Mouse (Mus musculus) intestine, embryonic 14.5 days (tissue): ENCODE data around the gene Ntm. TPM values are rescaled to one million over a fixed set of nuclear protein-coding genes. Genes with fewer than 3 reads are reported as not detected.

Source experiments
- ATAC-seq: fragments of 200-750 bp; cut with Nextera tagmentation; replicated peaks from 2 replicates; pipeline ENCODE4 v1.8.0; 2017; ENCODE audit warnings: low read depth, moderate number of reproducible peaks, moderate TSS enrichment, moderate library complexity; ENCODE audit not compliant: low FRiP score, low TSS enrichment
- DNase-seq: peaks from one replicate; pipeline ENCODE4 v3.0.0-alpha.2; 2018; ENCODE audit warnings: low spot score
- H3K27ac ChIP-seq: fragments of 300-500 bp; sonication (generic); 2 replicates; pipeline ENCODE4 v1.5.1; 2014; ENCODE audit warnings: low read depth, mild to moderate bottlenecking, control low read depth
- H3K27me3 ChIP-seq: fragments of 300-500 bp; sonication (generic); replicated peaks from 2 replicates; pipeline ENCODE4 v1.6.1; 2014; ENCODE audit warnings: low read length, control low read depth; ENCODE audit not compliant: control insufficient read depth, insufficient read depth
- H3K36me3 ChIP-seq: fragments of 300-500 bp; sonication (generic); 2 replicates; pipeline ENCODE4 v1.6.1; 2014; ENCODE audit warnings: low read length, control low read depth; ENCODE audit not compliant: control insufficient read depth, insufficient read depth
- H3K4me1 ChIP-seq: fragments of 300-500 bp; sonication (generic); replicated peaks from 2 replicates; pipeline ENCODE4 v1.6.1; 2014; ENCODE audit warnings: low read length, control low read depth, mixed read lengths; ENCODE audit not compliant: control insufficient read depth, insufficient read depth
- H3K4me2 ChIP-seq: fragments of 300-500 bp; sonication (generic); 2 replicates; pipeline ENCODE4 v1.6.1; 2014; ENCODE audit warnings: low read length
- H3K4me3 ChIP-seq: fragments of 300-500 bp; sonication (generic); 2 replicates; pipeline ENCODE4 v1.5.1; 2014; ENCODE audit warnings: low read depth, low read length, control low read depth, mixed read lengths
- H3K9ac ChIP-seq: fragments of 300-500 bp; sonication (generic); 2 replicates; pipeline ENCODE4 v1.6.1; 2014; ENCODE audit warnings: mild to moderate bottlenecking, low read length
- H3K9me3 ChIP-seq: fragments of 300-500 bp; sonication (generic); 2 replicates; pipeline ENCODE4 v1.6.1; 2016; ENCODE audit warnings: low read length, control low read depth; ENCODE audit not compliant: control insufficient read depth
- WGBS: fragments of 180-500 bp; shearing (Covaris S2); extraction: QIAGEN DNeasy Blood & Tissue Kit; methylation state at CpG from one replicate; pipeline ENCODE4 v1.1.7; 2014; 5-methylcytosine and 5-hydroxymethylcytosine counted together
- polyA plus RNA-seq: library from polyadenylated mRNA; unstranded; fragments of >200 nt; fragmentation: Nextera tagmentation; extraction: Ambion mirVana; gene quantifications from 2 replicates; pipeline ENCODE4 v1.2.1, GENCODE M21; 2014

Ntm gene
- polyA plus RNA-seq, 1 experiment from 2014 or later = 11.6 TPM

- 86% methylated on average over 2 of the region's 2 CpGs for whole genome bisulfite sequencing
- no peak for ATAC-seq
Observed at GRCm38 (mm10) chr9:29406973-29407372, 556.0 kb downstream of the Ntm start.

GRCm38 (mm10) chr9:29406046-29406445 is 556.9 kb downstream of the Ntm start:
- Histone ChIP-seq H3K9me3 (no peaks in the 10 kb centered on the region), H3K4me2 (no peak overlapping the region), H3K36me3 (no peaks in the 10 kb centered on the region), H3K27me3 (peaks cover 5% of the 10 kb centered on the region; the same call in 1 of the 2 replicates), H3K4me1 (no peaks in the 10 kb centered on the region; the same call in 1 of the 2 replicates), H3K9ac (no peak overlapping the region), H3K4me3 (no peak overlapping the region), H3K27ac (no peak overlapping the region)
- WGBS = 93% methylated on average over 1 of the region's 1 CpGs
- ATAC-seq = no peak
- DNase-seq = peak; percentile 36

More at GRCm38 (mm10) chr9:29406973-29407372, 556.0 kb downstream of the Ntm start:
- DNase-seq = peak; percentile 24
- no peak overlapping the region for H3K9ac ChIP-seq
- H3K27ac ChIP-seq = no peak overlapping the region
- no peak overlapping the region for H3K4me3 ChIP-seq
- H3K36me3 ChIP-seq = no peaks in the 10 kb centered on the region
- no peak overlapping the region for H3K4me2 ChIP-seq
- H3K27me3 ChIP-seq = peaks cover 6% of the 10 kb centered on the region; the same call in 1 of the 2 replicates
- no peaks in the 10 kb centered on the region for H3K9me3 ChIP-seq
- H3K4me1 ChIP-seq = no peaks in the 10 kb centered on the region; the same call in 1 of the 2 replicates

- Histone ChIP-seq H3K4me2 (no peak overlapping the region), H3K27ac (no peak overlapping the region), H3K9ac (no peak overlapping the region), H3K9me3 (no peaks in the 10 kb centered on the region), H3K36me3 (no peaks in the 10 kb centered on the region), H3K27me3 (no peaks in the 10 kb centered on the region), H3K4me1 (no peaks in the 10 kb centered on the region), H3K4me3 (no peak overlapping the region)
- DNase-seq (peak; percentile 46), ATAC-seq (no peak)
- 51% methylated on average over 8 of the region's 8 CpGs for WGBS
Observed at GRCm38 (mm10) chr9:29400151-29400550, 562.8 kb downstream of the Ntm start.

GRCm38 (mm10) chr9:29396101-29396500 is 566.8 kb downstream of the Ntm start:
- no peaks in the 10 kb centered on the region for H3K36me3 ChIP-seq
- H3K4me2 ChIP-seq = no peak overlapping the region
- no peak overlapping the region for H3K9ac ChIP-seq
- no peak overlapping the region for H3K4me3 ChIP-seq
- ATAC-seq (no peak), DNase-seq (no peak)
- H3K9me3 ChIP-seq = no peaks in the 10 kb centered on the region
- H3K27me3 ChIP-seq = no peaks in the 10 kb centered on the region
- no peak overlapping the region for H3K27ac ChIP-seq
- WGBS = 84% methylated on average over 5 of the region's 5 CpGs
- no peaks in the 10 kb centered on the region for H3K4me1 ChIP-seq

GRCm38 (mm10) chr9:29393136-29393535 is 569.8 kb downstream of the Ntm start:
- WGBS = 92% methylated on average over 4 of the region's 4 CpGs
- Histone ChIP-seq H3K4me1 (no peaks in the 10 kb centered on the region), H3K9ac (no peak overlapping the region), H3K36me3 (no peaks in the 10 kb centered on the region), H3K4me2 (no peak overlapping the region), H3K27ac (no peak overlapping the region), H3K9me3 (no peaks in the 10 kb centered on the region), H3K4me3 (no peak overlapping the region), H3K27me3 (no peaks in the 10 kb centered on the region)
- ATAC-seq (no peak), DNase-seq (no peak)

- Histone ChIP-seq H3K9ac (no peak overlapping the region), H3K9me3 (no peaks in the 10 kb centered on the region), H3K4me3 (no peak overlapping the region), H3K27ac (no peak overlapping the region), H3K4me1 (no peaks in the 10 kb centered on the region), H3K27me3 (no peaks in the 10 kb centered on the region), H3K36me3 (no peaks in the 10 kb centered on the region), H3K4me2 (no peak overlapping the region)
- ATAC-seq (no peak), DNase-seq (peak; percentile 12)
- WGBS = 71% methylated on average over 11 of the region's 11 CpGs
Observed at GRCm38 (mm10) chr9:29390796-29391517, 572.0 kb downstream of the Ntm start.

- H3K9ac ChIP-seq = no peak overlapping the region
- no peak overlapping the region for H3K27ac ChIP-seq
- H3K36me3 ChIP-seq = no peaks in the 10 kb centered on the region
- no peak overlapping the region for H3K4me2 ChIP-seq
- no peaks in the 10 kb centered on the region for H3K9me3 ChIP-seq
- no peaks in the 10 kb centered on the region for H3K4me1 ChIP-seq
- no peaks in the 10 kb centered on the region for H3K27me3 ChIP-seq
- no peak for DNase-seq
- ATAC-seq = no peak
- no peak overlapping the region for H3K4me3 ChIP-seq
- WGBS = 69% methylated on average over 7 of the region's 7 CpGs
Observed at GRCm38 (mm10) chr9:29389224-29389623, 573.7 kb downstream of the Ntm start.

- WGBS = 71% methylated on average over 4 of the region's 4 CpGs
- ATAC-seq = no peak
- DNase-seq = no peak
Observed at GRCm38 (mm10) chr9:29387136-29387535, 575.8 kb downstream of the Ntm start.

More at GRCm38 (mm10) chr9:29387136-29387535, 575.8 kb downstream of the Ntm start:
- Histone ChIP-seq H3K4me2 (no peak overlapping the region), H3K27me3 (no peaks in the 10 kb centered on the region), H3K9ac (no peak overlapping the region), H3K9me3 (no peaks in the 10 kb centered on the region), H3K36me3 (no peaks in the 10 kb centered on the region), H3K4me1 (no peaks in the 10 kb centered on the region), H3K27ac (no peak overlapping the region), H3K4me3 (no peak overlapping the region)
